In genomic region chr8:82477426-82477769, GRCm38 (mm10) we compare ENCODE assay signal across 17 mouse cellular contexts.
DNase-seq lines count a peak whose midpoint lies in the region; ATAC-seq and TF ChIP-seq lines count a peak whose summit lies in the region.
"Had no signal": no experiment of that assay in that cellular context is flagged by ENCODE, and none has a peak within 500 bp of the region (broad histone marks: within the 10 kb centered on the region; RNA-seq: fewer than 3 reads in every experiment).

No protein-coding gene starts in this region.

- H3K4me1 ChIP-seq in heart, embryonic 10.5 days, result peaks cover 12% of the 10 kb centered on the region
- H3K4me1 ChIP-seq in kidney, embryonic 16.5 days (ENCODE audit: insufficient read depth, low read length), result peaks cover 21% of the 10 kb centered on the region
- H3K4me1 ChIP-seq: forebrain, embryonic 13.5 days; hindbrain, embryonic 15.5 days had no signal

- no peak for TF ChIP-seq CTCF in Patski (IDR thresholded peaks at IDR 0.05)

- 39% methylated on average over 2 of the region's 2 CpGs for WGBS in heart, embryonic 10.5 days
- 6% methylated on average over 2 of the region's 2 CpGs for WGBS in kidney, embryonic 16.5 days

- no peak overlapping the region for H3K4me3 ChIP-seq in heart, embryonic 10.5 days
- H3K4me3 ChIP-seq in kidney, embryonic 16.5 days (ENCODE audit: low read length), result no peak overlapping the region
- H3K4me3 ChIP-seq: embryonic facial prominence, embryonic 10.5 days; forebrain, embryonic 13.5 days; heart, adult 2 months; heart, embryonic 12.5 days; hindbrain, embryonic 15.5 days had no signal

- CTCF ChIA-PET in Patski (lab: Charles Lee), result interaction anchor here (1.4 to 1.5 kb wide), 2 partner anchors 8 to 14 kb away, joined by 3 read pairs; no protein-coding TSS in a partner anchor

- peak; percentile 59 for DNase-seq in embryo, embryonic 10.5 days (ENCODE audit: low spot score)
- DNase-seq in embryo, embryonic 10 days (ENCODE audit: low spot score), result no peak
- no peak for DNase-seq in heart, embryonic 10.5 days (ENCODE audit: low spot score)
- DNase-seq in heart, postnatal 4 days, result no peak
- DNase-seq in kidney, adult 8-10 months, result no peak
- no peak for DNase-seq in Patski (ENCODE audit: low read depth, low spot score)
- no peak for DNase-seq in cerebellum, adult 8-10 months
- DNase-seq: cerebellum, adult 18-20 months; cerebellum, postnatal 10 days; forebrain, postnatal 0 days; heart, adult 2 months had no signal

- no peaks in the 10 kb centered on the region for H3K36me3 ChIP-seq in heart, embryonic 10.5 days
- H3K36me3 ChIP-seq in kidney, embryonic 16.5 days (ENCODE audit: insufficient read depth, low read length), result no peaks in the 10 kb centered on the region
- H3K36me3 ChIP-seq: embryonic facial prominence, embryonic 10.5 days; heart, embryonic 12.5 days; hindbrain, embryonic 15.5 days had no signal

- POLR2A ChIA-PET in Patski (lab: Charles Lee), result no interaction called here

- H3K9me3 ChIP-seq in heart, embryonic 10.5 days, result no peaks in the 10 kb centered on the region
- H3K9me3 ChIP-seq in kidney, embryonic 16.5 days (ENCODE audit: low read length), result no peaks in the 10 kb centered on the region
- H3K9me3 ChIP-seq: embryonic facial prominence, embryonic 10.5 days; forebrain, embryonic 13.5 days; heart, embryonic 12.5 days; hindbrain, embryonic 15.5 days had no signal

- no peak overlapping the region for H3K4me2 ChIP-seq in kidney, embryonic 16.5 days (replicated peaks; ENCODE audit: low read depth, low read length)
- H3K4me2 ChIP-seq: forebrain, embryonic 13.5 days; heart, embryonic 12.5 days; hindbrain, embryonic 15.5 days had no signal

- H3K27me3 ChIP-seq in heart, embryonic 10.5 days (ENCODE audit: insufficient read depth, poor library complexity, severe bottlenecking), result no peaks in the 10 kb centered on the region
- H3K27me3 ChIP-seq in kidney, embryonic 16.5 days (ENCODE audit: insufficient read depth, low read length), result no peaks in the 10 kb centered on the region
- H3K27me3 ChIP-seq in Patski, result no peaks in the 10 kb centered on the region
- H3K27me3 ChIP-seq: forebrain, embryonic 13.5 days; heart, embryonic 12.5 days; hindbrain, embryonic 15.5 days had no signal

- ATAC-seq in kidney, embryonic 16.5 days (ENCODE audit: low FRiP score, low TSS enrichment), result peak; percentile 72
- peak; percentile 27 for ATAC-seq in Patski
- ATAC-seq: forebrain, embryonic 13.5 days; forebrain, postnatal 0 days; inflammation-experienced regulatory T-cells, adult 6 months had no signal

- H3K9ac ChIP-seq in kidney, embryonic 16.5 days (replicated peaks; ENCODE audit: low read length), result no peak overlapping the region
- H3K9ac ChIP-seq: forebrain, embryonic 13.5 days; forebrain, postnatal 0 days; heart, embryonic 12.5 days; hindbrain, embryonic 15.5 days had no signal

- in situ Hi-C loops in Patski (cut with MboI; ENCODE audit: low pct_unique_long_range_greater_than_20kb), result no loop called here

- 0 out of 2 replicates have a peak overlapping the region, but pooled peaks have one; percentile 5 for H3K27ac ChIP-seq in heart, embryonic 10.5 days
- peak overlapping the region; percentile 38; the same call in 1 of the 2 replicates for H3K27ac ChIP-seq in kidney, embryonic 16.5 days (ENCODE audit: low read length)
- H3K27ac ChIP-seq: embryonic facial prominence, embryonic 10.5 days; forebrain, embryonic 13.5 days; heart, adult 2 months; hindbrain, embryonic 15.5 days had no signal
